Mouse (Mus musculus) small intestine, adult 2 months (tissue): Measurements from ENCODE around the gene Ppm1h.

ENCODE experiments used
- CTCF ChIP-seq: fragments of 200-500 bp; IDR thresholded peaks from 2 replicates; pipeline ENCODE4 v1.5.1; 2012; ENCODE audit warnings: low read depth, mild to moderate bottlenecking, control low read depth, inconsistent platforms, low read length, moderate library complexity, mixed read lengths; ENCODE audit not compliant: insufficient replicate concordance, insufficient read length; ENCODE audit errors: extremely low read depth
- POLR2A ChIP-seq: fragments of 200-500 bp; IDR thresholded peaks from 2 replicates; pipeline ENCODE4 v1.6.1; 2012; ENCODE audit warnings: low read depth, mild to moderate bottlenecking, control low read depth, inconsistent platforms, low read length, moderate library complexity

DNA sequence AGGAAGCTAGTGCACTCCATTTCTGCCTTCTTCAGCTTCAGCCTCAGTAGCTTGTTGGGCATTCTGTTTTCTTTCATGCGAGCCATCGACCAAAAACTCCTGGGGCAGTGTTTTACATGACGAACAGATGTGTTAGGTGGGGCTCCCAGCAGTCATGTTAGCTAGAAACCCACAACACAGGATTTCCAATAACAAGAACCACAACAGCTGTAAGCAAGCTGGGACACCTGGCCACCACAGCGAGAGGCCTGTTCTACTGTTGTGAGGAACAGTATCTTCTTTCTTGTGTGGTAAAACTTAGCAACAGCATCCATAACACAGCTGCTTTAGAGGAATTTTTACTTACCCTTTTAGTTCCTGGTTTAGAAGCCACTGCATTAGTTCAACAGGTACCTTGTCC lies 79.8 kb downstream of the Ppm1h start:
- TF ChIP-seq CTCF = no peak
- no peak for TF ChIP-seq POLR2A
